Mouse (Mus musculus) bone marrow macrophage, adult 2 months (primary cell): Measurements from ENCODE around the gene Vma21.

Source experiments
- CTCF ChIP-seq: IDR thresholded peaks from 2 replicates; pipeline ENCODE4 v1.5.1; 2012; ENCODE audit warnings: low read depth, mild to moderate bottlenecking, low read length, moderate library complexity
- POLR2A ChIP-seq: IDR thresholded peaks from 2 replicates; pipeline ENCODE4 v1.6.1; 2012; ENCODE audit warnings: mild to moderate bottlenecking, low read depth, low read length, borderline replicate concordance

DNA sequence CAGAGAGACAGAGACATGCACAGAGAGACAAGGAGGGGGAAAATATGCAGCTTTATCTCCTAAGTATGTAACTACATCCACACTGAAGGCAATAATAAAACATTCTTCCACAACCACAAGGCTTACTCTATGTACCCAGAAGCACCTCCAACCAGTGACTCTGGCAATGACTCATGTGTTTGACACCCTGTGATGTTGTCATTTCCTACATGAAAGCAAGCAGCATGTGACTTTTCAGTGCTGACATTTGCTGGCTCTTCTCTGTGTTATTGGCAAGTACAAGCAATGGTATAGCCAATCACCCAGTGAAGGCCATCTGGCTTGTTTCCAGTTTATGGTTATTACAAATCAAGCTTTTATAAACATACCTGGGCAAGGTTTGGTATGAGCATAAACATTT is 38.1 kb downstream of the Vma21 start:
- TF ChIP-seq POLR2A, result no peak
- TF ChIP-seq CTCF, result no peak
